Mouse (Mus musculus) CH12.LX (cell line): Measurements from ENCODE around the gene Zp3. TPM values are rescaled to one million over a fixed set of nuclear protein-coding genes. Genes with fewer than 3 reads are reported as not detected.

ENCODE experiments used
- DNase-seq: peaks from one replicate; pipeline ENCODE4 v3.0.0-alpha.2; 2013; ENCODE audit errors: extremely low read depth
- H3K27ac ChIP-seq: 2 replicates; pipeline ENCODE4 v1.5.1; 2012; ENCODE audit warnings: low read depth, mild to moderate bottlenecking, control low read depth, moderate library complexity; ENCODE audit not compliant: insufficient read depth
- H3K27me3 ChIP-seq: replicated peaks from 2 replicates; pipeline ENCODE3; 2012; ENCODE audit warnings: inconsistent platforms
- H3K36me3 ChIP-seq, 2 experiments: replicated peaks in 1 of 2; 2 replicates each; pipeline versions ENCODE3 to v1.6.1; 2012; ENCODE audit warnings: inconsistent platforms in 1 of 2, low read length in 1 of 2, mild to moderate bottlenecking in 1 of 2, mixed read lengths in 1 of 2, moderate library complexity in 1 of 2; ENCODE audit not compliant: control insufficient read depth in 1 of 2, insufficient read depth in 1 of 2
- H3K4me1 ChIP-seq, 2 experiments: 2 replicates each; pipeline ENCODE4 v1.6.1; 2012; ENCODE audit warnings: inconsistent platforms in 1 of 2, moderate library complexity in 1 of 2; ENCODE audit not compliant: insufficient read depth in 2 of 2, control insufficient read depth in 1 of 2
- H3K4me2 ChIP-seq: 2 replicates; pipeline ENCODE4 v1.6.1; 2012; ENCODE audit warnings: low read depth, mild to moderate bottlenecking, control low read depth; ENCODE audit not compliant: poor library complexity, insufficient read depth, severe bottlenecking
- H3K4me3 ChIP-seq, 3 experiments: fragments of 150-350 bp in 1 of 3; sonication (generic) in 1 of 3; replicated peaks in 1 of 3; 2 replicates each; pipeline versions ENCODE3 to v1.5.1; 2011 to 2012; ENCODE audit warnings: low read depth in 2 of 3, low read length in 2 of 3, mild to moderate bottlenecking in 2 of 3, moderate library complexity in 2 of 3, control low read depth in 1 of 3, improper control_type of control experiment in 1 of 3, inconsistent platforms in 1 of 3, mixed read lengths in 1 of 3; ENCODE audit not compliant: poor library complexity in 1 of 3
- H3K79me2 ChIP-seq: replicated peaks from 2 replicates; pipeline ENCODE4 v1.6.1; 2012; ENCODE audit warnings: mild to moderate bottlenecking, moderate library complexity; ENCODE audit not compliant: control insufficient read depth, poor library complexity, insufficient read depth, severe bottlenecking; ENCODE audit errors: extremely low read depth
- H3K9ac ChIP-seq: 2 replicates; pipeline ENCODE4 v1.6.1; 2012; ENCODE audit warnings: low read depth, mild to moderate bottlenecking, control low read depth, moderate library complexity; ENCODE audit not compliant: insufficient read depth
- H3K9me3 ChIP-seq: replicated peaks from 2 replicates; pipeline ENCODE3; 2012; ENCODE audit warnings: low read length, inconsistent platforms, mixed read lengths
- BHLHE40 ChIP-seq: IDR thresholded peaks from 2 replicates; pipeline ENCODE4 v1.6.1; 2011; ENCODE audit warnings: mild to moderate bottlenecking, low read depth, low read length, improper control_type of control experiment
- CHD1 ChIP-seq: IDR thresholded peaks from 2 replicates; pipeline ENCODE4 v1.6.1; 2012; ENCODE audit warnings: low read depth, low read length, improper control_type of control experiment, inconsistent platforms
- CHD2 ChIP-seq: IDR thresholded peaks from 2 replicates; pipeline ENCODE4 v1.6.1; 2011; ENCODE audit warnings: low read length, improper control_type of control experiment
- CTCF ChIP-seq, 2 experiments: IDR thresholded peaks in 1 of 2; conservative IDR thresholded peaks in 1 of 2; 2 replicates each; pipeline ENCODE4 v1.5.1; 2011 to 2012; ENCODE audit warnings: low read depth in 2 of 2, low read length in 2 of 2, improper control_type of control experiment in 1 of 2, inconsistent platforms in 1 of 2, mild to moderate bottlenecking in 1 of 2, moderate library complexity in 1 of 2
- ELF1 ChIP-seq: IDR thresholded peaks from 2 replicates; pipeline ENCODE4 v1.6.1; 2014; ENCODE audit warnings: low read depth, mild to moderate bottlenecking, inconsistent platforms, low read length, improper control_type of control experiment
- EP300 ChIP-seq: IDR thresholded peaks from 2 replicates; pipeline ENCODE4 v1.6.1; 2011; ENCODE audit warnings: low read length, improper control_type of control experiment
- ETS1 ChIP-seq: conservative IDR thresholded peaks from 2 replicates; pipeline ENCODE4 v1.6.1; 2012; ENCODE audit warnings: low read depth, mild to moderate bottlenecking, inconsistent platforms, low read length, improper control_type of control experiment, moderate library complexity
- GABPA ChIP-seq: IDR thresholded peaks from 2 replicates; pipeline ENCODE4 v1.6.1; 2012; ENCODE audit warnings: low read depth, low read length, improper control_type of control experiment, inconsistent platforms; ENCODE audit not compliant: insufficient replicate concordance
- HCFC1 ChIP-seq: IDR thresholded peaks from 2 replicates; pipeline ENCODE4 v1.6.1; 2012; ENCODE audit warnings: low read depth, mild to moderate bottlenecking, inconsistent platforms, low read length, improper control_type of control experiment
- IRF4 ChIP-seq: IDR thresholded peaks from 2 replicates; pipeline ENCODE4 v1.6.1; 2014; ENCODE audit warnings: low read depth, mild to moderate bottlenecking, inconsistent platforms, low read length, improper control_type of control experiment
- JUN ChIP-seq: IDR thresholded peaks from 2 replicates; pipeline ENCODE4 v1.6.1; 2011; ENCODE audit warnings: low read depth, mild to moderate bottlenecking, low read length, improper control_type of control experiment, moderate library complexity; ENCODE audit not compliant: insufficient read depth
- JUND ChIP-seq: conservative IDR thresholded peaks from 2 replicates; pipeline ENCODE4 v1.6.1; 2011; ENCODE audit warnings: low read depth, low read length, improper control_type of control experiment
- KAT2A ChIP-seq: IDR thresholded peaks from 2 replicates; pipeline ENCODE4 v1.6.1; 2012; ENCODE audit warnings: low read length, improper control_type of control experiment, inconsistent platforms; ENCODE audit not compliant: insufficient replicate concordance
- MAFK ChIP-seq: IDR thresholded peaks from 2 replicates; pipeline ENCODE4 v1.6.1; 2011; ENCODE audit warnings: low read length, improper control_type of control experiment; ENCODE audit not compliant: insufficient replicate concordance
- MAX ChIP-seq: IDR thresholded peaks from 2 replicates; pipeline ENCODE4 v1.6.1; 2011; ENCODE audit warnings: low read length, improper control_type of control experiment
- MAZ ChIP-seq: IDR thresholded peaks from 2 replicates; pipeline ENCODE4 v1.6.1; 2012; ENCODE audit warnings: low read depth, mild to moderate bottlenecking, inconsistent platforms, low read length, improper control_type of control experiment, moderate library complexity
- MEF2A ChIP-seq: IDR thresholded peaks from 2 replicates; pipeline ENCODE4 v1.6.1; 2014; ENCODE audit warnings: low read depth, mild to moderate bottlenecking, inconsistent platforms, low read length, improper control_type of control experiment, borderline replicate concordance
- MXI1 ChIP-seq: IDR thresholded peaks from 2 replicates; pipeline ENCODE4 v1.6.1; 2011; ENCODE audit warnings: mild to moderate bottlenecking, low read depth, low read length, improper control_type of control experiment
- MYC ChIP-seq: IDR thresholded peaks from 2 replicates; pipeline ENCODE4 v1.6.1; 2011; ENCODE audit warnings: low read depth, mild to moderate bottlenecking, improper control_type of control experiment, low read length
- NELFE ChIP-seq: IDR thresholded peaks from 2 replicates; pipeline ENCODE4 v1.6.1; 2011; ENCODE audit warnings: low read depth, low read length, improper control_type of control experiment
- POLR2AphosphoS2 ChIP-seq: IDR thresholded peaks from 2 replicates; pipeline ENCODE4 v1.6.1; 2011; ENCODE audit warnings: low read depth, low read length, improper control_type of control experiment
- RAD21 ChIP-seq: IDR thresholded peaks from 2 replicates; pipeline ENCODE4 v1.6.1; 2011; ENCODE audit warnings: low read depth, mild to moderate bottlenecking, low read length, improper control_type of control experiment, moderate library complexity
- RCOR1 ChIP-seq: conservative IDR thresholded peaks from 2 replicates; pipeline ENCODE4 v1.6.1; 2012; ENCODE audit warnings: low read depth, mild to moderate bottlenecking, inconsistent platforms, low read length, improper control_type of control experiment
- SMC3 ChIP-seq: IDR thresholded peaks from 2 replicates; pipeline ENCODE4 v1.6.1; 2011; ENCODE audit warnings: low read depth, low read length, improper control_type of control experiment
- TCF12 ChIP-seq: IDR thresholded peaks from 2 replicates; pipeline ENCODE4 v1.6.1; 2014; ENCODE audit warnings: low read depth, mild to moderate bottlenecking, inconsistent platforms, low read length, improper control_type of control experiment
- UBTF ChIP-seq: IDR thresholded peaks from 2 replicates; pipeline ENCODE4 v1.6.1; 2012; ENCODE audit warnings: low read depth, mild to moderate bottlenecking, inconsistent platforms, low read length, improper control_type of control experiment, moderate library complexity
- USF1 ChIP-seq: IDR thresholded peaks from 2 replicates; pipeline ENCODE4 v1.6.1; 2014; ENCODE audit warnings: low read depth, mild to moderate bottlenecking, inconsistent platforms, low read length, improper control_type of control experiment
- USF2 ChIP-seq: conservative IDR thresholded peaks from 2 replicates; pipeline ENCODE4 v1.6.1; 2011; ENCODE audit warnings: low read depth, low read length, improper control_type of control experiment
- ZC3H11A ChIP-seq: IDR thresholded peaks from 2 replicates; pipeline ENCODE4 v1.6.1; 2012; ENCODE audit warnings: low read depth, mild to moderate bottlenecking, inconsistent platforms, low read length, improper control_type of control experiment
- ZMIZ1 ChIP-seq: IDR thresholded peaks from 2 replicates; pipeline ENCODE4 v1.6.1; 2012; ENCODE audit warnings: low read depth, mild to moderate bottlenecking, inconsistent platforms, low read length, improper control_type of control experiment
- dilution Hi-C: fragments of 300-500 bp; cut with MboI; formaldehyde crosslinking; loops from 2 replicates; pipeline ENCODE4 v1.14.3; 2020; ENCODE audit warnings: low sequenced_read_pairs; ENCODE audit not compliant: extremely low pct_unique_long_range_greater_than_20kb, extremely low pct_ligation_motif_present
- in situ Hi-C: fragments of 300-500 bp; cut with MboI; formaldehyde crosslinking; loops from 3 replicates; pipeline ENCODE4 v1.14.3; 2019; ENCODE audit warnings: low sequenced_read_pairs, low pct_ligation_motif_present, low pct_unique_long_range_greater_than_20kb, mixed read lengths
- polyA plus RNA-seq: library from polyadenylated mRNA; unstranded; fragments of >175 nt; gene quantifications from 2 replicates; pipeline ENCODE4 v1.2.1, GENCODE M21; 2012; ENCODE audit warnings: low read depth; ENCODE audit not compliant: insufficient read length
- total RNA-seq, 2 experiments: library from RNA; depleted of rRNA; stranded (reverse); fragments of 300-350 nt in 1 of 2; fragments of >200 nt in 1 of 2; gene quantifications; 2 replicates each; pipeline ENCODE4 v1.2.3; 2012 to 2014

The Zp3 gene
- total and polyA plus RNA-seq, 3 experiments, result 0.13 TPM; not detected in 2

GRCm38 (mm10) chr5:136018726-136019125 lies 38.8 kb downstream of the Zp3 start:
- dilution Hi-C loops, result no loop called here
- TF ChIP-seq USF2 (no peak), MAZ (no peak), GABPA (no peak), SMC3 (no peak), POLR2AphosphoS2 (no peak), USF1 (no peak), JUND (no peak), MEF2A (no peak), UBTF (no peak), ZMIZ1 (no peak), MAFK (no peak), RAD21 (no peak), KAT2A (no peak), MAX (no peak), CTCF (conservative IDR thresholded peaks at IDR 0.05 in 1 of 2, IDR thresholded peaks at IDR 0.05 in 1 of 2; ENCODE audit: low read depth in 2 of 2, low read length in 2 of 2) (no peak), NELFE (no peak), HCFC1 (no peak)
- no peaks in the 10 kb centered on the region for H3K27me3 ChIP-seq
- H3K4me1 ChIP-seq, result peaks cover 23 to 82% of the 10 kb centered on the region in 2 experiments
- no peak overlapping the region for H3K27ac ChIP-seq
- H3K79me2 ChIP-seq, result no peaks in the 10 kb centered on the region; the same call in 1 of the 2 replicates
- in situ Hi-C loops, result no loop called here
- H3K9me3 ChIP-seq, result no peaks in the 10 kb centered on the region
- no peak overlapping the region for H3K4me2 ChIP-seq
- no peak overlapping the region for H3K4me3 ChIP-seq
- no peak overlapping the region for H3K9ac ChIP-seq
- peaks cover 23 to 86% of the 10 kb centered on the region in 2 experiments for H3K36me3 ChIP-seq
- DNase-seq, result no peak

- H3K4me3 ChIP-seq, result no peak overlapping the region
- H3K4me2 ChIP-seq, result no peak overlapping the region
- H3K4me1 ChIP-seq, result peaks cover 21 to 71% of the 10 kb centered on the region in 2 experiments
- H3K79me2 ChIP-seq, result no peaks in the 10 kb centered on the region; the same call in 1 of the 2 replicates
- no peak for TF ChIP-seq MXI1
- TF ChIP-seq RCOR1, result no peak
- no peak for TF ChIP-seq ZC3H11A
- no peak for TF ChIP-seq JUN
- TF ChIP-seq HCFC1, result no peak
- no peak for TF ChIP-seq TCF12
- TF ChIP-seq BHLHE40, result no peak
- TF ChIP-seq MEF2A, result no peak
- TF ChIP-seq IRF4, result no peak
- TF ChIP-seq MYC, result no peak
- TF ChIP-seq CHD1, result no peak
- TF ChIP-seq CHD2, result no peak
- no peak for TF ChIP-seq KAT2A
- TF ChIP-seq MAZ, result no peak
- TF ChIP-seq GABPA, result no peak
- TF ChIP-seq ETS1, result no peak
- TF ChIP-seq ELF1, result no peak
- TF ChIP-seq EP300, result no peak
- TF ChIP-seq, all 38 proteins: peak for 0
- Histone ChIP-seq H3K9ac (no peak overlapping the region), H3K27me3 (no peaks in the 10 kb centered on the region), H3K36me3 (peaks cover 21 to 88% of the 10 kb centered on the region in 2 experiments), H3K27ac (no peak overlapping the region), H3K9me3 (no peaks in the 10 kb centered on the region)
- dilution Hi-C loops (no loop called here), in situ Hi-C loops (no loop called here)
- no peak for DNase-seq
These were observed 40.0 kb downstream of the Zp3 start for GRCm38 (mm10) chr5:136019907-136020306.
